Mouse (Mus musculus) urinary bladder, postnatal 10 days (tissue): Measurements from ENCODE around the gene Gpr179.
"Not testable (repeated sequence)": the region's sequence is repeated elsewhere in the genome, so short reads cannot be mapped to it uniquely, and the experiment has no call there.

Experiments
- DNase-seq: peaks from one replicate; pipeline ENCODE4 v3.0.0; 2022; ENCODE audit warnings: low spot score

The Gpr179 gene

DNA sequence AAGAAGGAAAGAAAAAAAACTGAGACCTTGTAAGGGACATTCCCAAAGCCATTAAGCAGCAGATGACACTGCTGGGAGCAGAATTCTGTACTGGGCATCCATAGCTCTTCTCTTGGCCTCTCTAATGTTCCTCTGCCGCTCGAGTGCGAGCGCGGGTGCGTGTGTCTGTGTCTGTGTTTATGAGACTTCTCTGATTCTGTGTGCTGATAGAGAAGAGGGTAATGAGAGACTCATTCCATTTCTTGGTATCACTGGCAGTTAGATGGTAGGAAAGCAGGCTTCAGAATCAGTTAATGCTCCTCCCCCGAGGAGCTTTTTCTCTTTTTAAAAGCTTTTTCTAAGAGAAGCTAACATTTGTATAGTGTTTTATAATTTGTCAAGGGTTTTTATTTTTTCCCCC is 3.4 kb upstream of the Gpr179 start:
- DNase-seq: no peak

DNA sequence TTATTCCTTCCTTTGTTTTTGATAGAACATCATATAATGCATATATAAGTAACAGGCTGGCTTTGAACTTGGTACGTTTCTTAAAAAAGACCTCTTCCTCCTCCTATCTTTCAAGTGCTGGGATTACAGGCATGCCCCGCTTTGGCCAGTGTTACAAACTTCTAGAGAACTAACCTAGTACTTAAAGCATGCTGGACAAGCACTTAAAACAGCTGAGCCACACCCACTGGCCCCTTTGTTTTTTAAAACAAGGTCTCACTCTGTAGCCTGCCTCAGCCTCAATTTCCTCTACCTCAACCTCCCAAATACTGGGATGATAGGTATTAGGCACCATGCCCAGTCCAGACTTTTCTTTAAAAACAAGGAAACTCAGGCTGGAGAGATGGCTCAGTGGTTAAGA is 2.8 kb upstream of the Gpr179 start:
- DNase-seq: no peak

- no peak for DNase-seq
Measured at GRCm38 (mm10) chr11:97352935-97353597, 1.2 kb upstream of the Gpr179 start.

DNA sequence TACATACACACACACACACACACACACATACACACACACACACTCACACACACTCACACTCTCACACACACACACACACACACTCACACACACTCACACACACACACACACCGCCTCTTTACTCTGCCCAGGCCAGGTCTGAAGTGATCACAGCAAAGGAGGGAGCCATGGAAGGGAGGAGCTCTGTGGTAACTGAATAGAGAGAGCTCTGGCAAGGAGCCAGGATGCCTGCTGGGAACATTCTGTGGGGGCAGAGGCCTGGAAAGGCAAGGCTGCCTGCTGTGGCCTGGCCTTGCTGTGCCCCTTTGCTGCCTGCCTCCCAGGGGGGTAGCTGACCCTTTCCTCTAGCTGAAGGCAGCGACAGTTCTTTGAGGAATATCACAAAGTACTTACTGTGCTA is 1.8 kb downstream of the Gpr179 start:
- no peak for DNase-seq

- no peak for DNase-seq
Measured at GRCm38 (mm10) chr11:97347291-97347690, 4.6 kb downstream of the Gpr179 start.

- no peak for DNase-seq
Measured at GRCm38 (mm10) chr11:97346383-97346782, 5.5 kb downstream of the Gpr179 start.

GRCm38 (mm10) chr11:97345446-97345845 is 6.4 kb downstream of the Gpr179 start:
- DNase-seq: no peak

GRCm38 (mm10) chr11:97343619-97344018 is 8.3 kb downstream of the Gpr179 start:
- no peak for DNase-seq

DNA sequence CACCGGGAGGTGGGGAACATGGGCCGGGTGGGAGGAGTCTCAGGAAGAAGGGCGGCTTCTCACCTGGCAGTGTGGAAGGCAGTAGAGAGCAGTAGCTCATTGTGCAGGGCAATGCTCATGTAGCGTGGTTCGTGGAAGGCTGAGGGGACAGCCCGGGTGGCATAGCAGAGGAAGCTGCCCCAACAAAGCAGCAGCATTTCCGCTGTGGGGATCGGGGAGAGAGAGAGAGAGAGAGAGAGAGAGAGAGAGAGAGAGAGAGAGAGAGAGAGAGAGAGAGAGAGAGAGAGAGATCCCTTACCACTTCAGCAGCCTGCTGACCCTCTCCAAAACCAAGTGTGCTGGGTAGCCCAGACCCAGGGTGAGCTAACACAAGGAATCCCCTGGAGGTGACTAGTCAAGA is 8.7 kb downstream of the Gpr179 start:
- no peak for DNase-seq

GRCm38 (mm10) chr11:97338977-97339315 is 12.9 kb downstream of the Gpr179 start:
- DNase-seq: no peak

DNA sequence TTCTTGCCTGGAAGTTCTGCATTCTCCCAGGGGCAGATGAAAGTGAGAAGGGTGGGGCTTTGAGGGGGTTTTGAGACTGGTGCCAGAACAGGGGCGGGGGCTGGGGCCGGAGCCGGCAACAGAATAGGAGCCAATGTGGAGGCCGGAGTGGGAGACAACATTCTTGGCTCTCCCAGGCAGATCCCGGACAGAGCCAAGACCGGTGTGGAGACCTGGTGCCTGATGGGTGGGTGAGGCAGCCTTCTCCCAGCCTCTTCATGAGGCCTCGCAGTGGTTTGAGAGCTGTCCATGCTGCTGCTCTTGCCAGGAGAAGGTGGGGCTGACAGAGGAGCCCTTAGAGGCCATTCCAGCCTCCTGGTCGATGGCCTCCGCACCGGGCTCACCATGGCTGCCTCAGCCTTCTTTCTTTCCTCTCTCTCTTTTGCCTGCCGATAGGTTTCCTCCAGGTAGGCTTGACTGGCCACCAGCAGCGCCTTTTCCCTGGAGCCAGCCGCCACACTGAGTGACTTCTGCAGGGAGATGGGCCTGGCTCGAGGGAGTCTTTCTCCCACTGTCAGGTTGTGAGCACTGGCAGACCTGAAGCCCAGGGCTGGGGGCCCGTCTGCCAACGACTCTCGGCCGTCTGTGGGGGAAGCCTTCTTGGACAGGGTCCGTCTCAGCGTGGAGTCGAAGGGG is 13.4 kb downstream of the Gpr179 start:
- DNase-seq: no peak

DNA sequence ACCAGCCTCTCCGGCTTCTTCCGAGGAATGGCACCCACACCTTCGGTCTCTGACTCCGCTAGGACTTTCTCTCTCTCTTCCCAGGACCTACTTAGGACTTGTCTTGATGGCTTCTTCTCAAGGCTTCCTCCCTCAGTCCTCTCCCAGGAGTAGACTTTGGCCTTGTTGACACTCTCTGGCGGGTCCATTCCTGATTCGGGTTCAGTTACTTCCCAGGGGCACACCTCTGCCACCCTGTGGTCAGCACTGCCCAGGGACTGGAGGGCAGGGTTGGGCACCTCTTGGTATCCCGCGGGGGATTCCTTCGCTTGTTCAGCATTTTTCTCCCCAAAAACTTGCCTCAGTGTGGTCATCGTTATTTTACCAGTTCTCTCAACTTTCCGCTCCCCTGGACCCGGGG is 14.5 kb downstream of the Gpr179 start:
- DNase-seq: no peak

DNA sequence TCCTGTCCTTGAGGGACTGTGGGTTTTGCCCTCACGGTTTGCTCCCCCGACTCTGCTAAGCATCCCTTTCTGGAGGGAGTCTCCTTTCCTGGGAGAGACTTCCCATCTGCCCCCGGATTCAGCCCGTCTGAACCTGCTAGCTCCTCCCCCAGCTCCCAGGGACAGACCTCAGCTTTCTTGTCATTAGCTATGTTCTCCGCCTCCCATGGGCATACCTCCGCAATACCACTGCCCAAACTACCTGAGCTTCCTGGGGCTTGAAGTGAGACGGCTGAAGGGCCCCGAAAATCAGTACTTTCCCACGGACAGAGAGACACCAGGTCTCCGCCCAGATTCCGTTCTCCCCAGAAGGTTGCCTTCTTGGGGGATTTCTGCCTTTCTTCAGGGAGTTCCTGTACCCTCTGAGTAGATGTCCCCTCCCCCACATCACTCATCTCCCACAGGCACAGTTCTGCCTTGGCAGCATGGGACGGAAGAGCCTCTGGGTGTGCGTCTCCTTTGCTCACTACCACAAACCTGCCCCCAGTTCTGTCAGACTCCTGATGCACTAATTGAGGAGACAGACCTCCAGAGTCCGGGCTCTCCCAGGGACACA is 15.0 kb downstream of the Gpr179 start:
- DNase-seq: no peak

DNA sequence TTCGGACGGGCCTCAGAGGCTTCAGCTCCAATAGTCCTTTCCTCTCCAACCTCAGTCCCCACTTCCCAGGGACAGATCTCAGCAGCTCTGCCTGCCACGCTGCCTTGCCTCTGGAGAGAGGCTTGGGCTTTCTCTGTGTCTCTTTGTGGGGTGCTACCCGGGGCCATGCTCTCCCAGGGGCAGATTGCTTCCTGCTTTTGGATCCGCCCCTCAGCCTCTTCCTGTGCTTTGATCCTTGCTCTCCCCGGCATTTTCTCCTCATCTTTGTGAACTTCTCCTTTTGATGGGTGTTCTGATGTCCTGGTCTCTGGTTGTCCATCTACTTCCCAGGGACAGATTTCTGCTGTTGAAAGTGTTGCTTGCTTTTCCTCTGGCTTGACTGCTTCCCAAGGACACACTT is 15.6 kb downstream of the Gpr179 start:
- no peak for DNase-seq

- DNase-seq: no peak
Measured at GRCm38 (mm10) chr11:97334400-97334799, 17.5 kb downstream of the Gpr179 start.

DNA sequence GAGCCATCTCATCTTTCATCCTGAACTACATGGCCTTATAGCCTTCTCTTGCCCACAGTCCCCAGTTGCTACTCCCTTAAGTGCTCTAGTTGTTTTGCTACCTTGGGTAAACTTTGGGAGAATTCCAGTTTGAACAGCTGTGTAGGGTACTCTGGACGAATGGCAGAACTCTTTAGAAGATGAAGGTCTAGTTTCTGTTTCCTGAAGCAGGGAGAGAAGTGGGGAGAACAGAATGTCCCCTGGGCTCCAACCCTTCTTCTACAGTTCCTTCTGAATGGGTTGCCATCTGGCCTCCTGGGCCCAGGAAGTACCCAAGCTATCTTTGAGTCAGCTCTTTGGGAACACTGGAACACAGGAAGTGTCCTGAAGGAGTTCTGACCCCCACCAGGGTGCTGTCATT is 18.0 kb downstream of the Gpr179 start:
- DNase-seq: no peak

DNA sequence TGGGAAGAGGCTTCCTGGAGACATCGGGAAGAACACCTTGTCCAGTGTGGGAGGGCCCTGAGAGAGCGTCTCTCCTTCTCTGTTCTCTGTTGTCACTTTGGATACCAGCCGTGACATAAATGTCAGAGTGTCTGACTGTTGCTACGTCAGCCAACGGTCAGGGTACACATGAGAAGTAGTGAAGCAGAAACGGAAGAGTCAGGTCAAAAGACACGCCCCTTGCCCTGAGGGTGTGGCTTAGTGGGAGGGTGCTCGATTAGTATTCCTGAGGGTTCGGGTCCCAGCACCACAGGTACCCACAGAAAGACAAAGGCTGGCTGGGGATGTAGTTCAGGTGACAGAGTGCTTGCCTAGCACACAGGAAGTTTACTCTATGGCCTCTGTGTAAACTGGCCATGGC is 18.8 kb downstream of the Gpr179 start:
- DNase-seq: no peak

- no peak for DNase-seq
Measured at GRCm38 (mm10) chr11:97331231-97332190, 20.4 kb downstream of the Gpr179 start.

- DNase-seq: no peak
Measured at GRCm38 (mm10) chr11:97330315-97330714, 21.6 kb downstream of the Gpr179 start.

DNA sequence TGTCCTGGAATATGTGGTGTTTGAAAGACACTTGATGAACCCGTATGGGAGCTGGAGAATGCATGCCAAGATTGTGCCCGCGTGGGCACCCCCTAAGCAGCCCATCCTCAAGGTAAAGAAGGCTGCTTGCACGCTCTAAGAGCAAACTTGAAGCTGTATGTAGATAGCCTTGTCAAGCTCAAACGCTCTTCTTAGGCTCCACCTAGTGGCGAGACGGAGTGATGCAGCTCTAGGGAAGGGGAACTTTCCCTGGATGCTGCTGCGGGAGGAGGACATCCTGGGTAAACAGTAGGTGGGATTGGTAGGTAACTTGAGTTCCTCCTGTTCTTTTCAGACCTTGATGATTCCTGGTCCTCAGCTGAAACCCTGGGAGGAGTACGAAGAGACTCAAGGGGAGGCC is 23.7 kb downstream of the Gpr179 start:
- DNase-seq: no peak

DNA sequence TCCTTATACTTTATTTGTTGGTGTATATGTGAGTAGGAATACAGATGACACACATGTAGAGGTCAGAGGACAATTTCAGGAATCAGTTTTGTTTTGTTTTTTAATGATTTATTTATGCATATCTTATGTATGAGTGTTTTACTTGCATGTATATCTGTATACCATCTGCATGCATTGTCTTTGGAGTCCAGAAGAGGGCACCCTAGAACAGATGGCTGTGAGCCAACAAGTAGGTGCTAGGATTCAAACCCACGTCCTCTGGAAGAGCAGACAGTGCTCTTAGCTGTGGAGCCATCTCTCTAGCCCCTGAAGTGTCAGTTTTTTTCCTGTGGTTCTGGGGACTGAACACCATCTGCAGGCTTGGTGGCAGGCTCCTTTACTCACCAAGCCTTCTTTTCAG is 26.7 kb downstream of the Gpr179 start:
- no peak for DNase-seq

GRCm38 (mm10) chr11:97321894-97322600 is 29.8 kb downstream of the Gpr179 start:
- DNase-seq: not testable (repeated sequence)
